Mouse (Mus musculus) E14TG2a.4 (cell line): ENCODE measurements around the gene Arhgef10l.

Experiments used
- CTCF ChIP-seq: conservative IDR thresholded peaks from 2 replicates; pipeline ENCODE4 v1.5.1; 2014; ENCODE audit warnings: low read length
- NANOG ChIP-seq: IDR thresholded peaks from 2 replicates; pipeline ENCODE4 v1.6.1; 2014; ENCODE audit warnings: borderline replicate concordance, low read length, mixed read lengths
- POU5F1 ChIP-seq: IDR thresholded peaks from 2 replicates; pipeline ENCODE4 v1.6.1; 2014; ENCODE audit warnings: low read length, borderline replicate concordance

GRCm38 (mm10) chr4:140684881-140685303 lies 19.1 kb upstream of the Arhgef10l start:
- TF ChIP-seq CTCF = peak; percentile 35
- TF ChIP-seq NANOG = no peak
- no peak for TF ChIP-seq POU5F1
